Mouse (Mus musculus) ES-E14 (cell line): Measurements from ENCODE around the gene Dync1li1. TPM values are rescaled to one million over a fixed set of nuclear protein-coding genes. Genes with fewer than 3 reads are reported as not detected.

Experiments used
- DNase-seq: peaks from one replicate; pipeline ENCODE4 v3.0.0-alpha.2; 2013; ENCODE audit warnings: low read depth, low spot score
- H3K27ac ChIP-seq: 2 replicates; pipeline ENCODE4 v1.5.1; 2012; ENCODE audit warnings: low read depth, mild to moderate bottlenecking, low read length, moderate library complexity, mixed read lengths; ENCODE audit not compliant: poor library complexity, insufficient read depth, severe bottlenecking
- H3K36me3 ChIP-seq: 2 replicates; pipeline ENCODE4 v1.6.1; 2012; ENCODE audit warnings: mild to moderate bottlenecking, low read length, moderate library complexity, mixed read lengths; ENCODE audit not compliant: control insufficient read depth, poor library complexity, insufficient read depth, severe bottlenecking
- H3K4me1 ChIP-seq, 2 experiments: fragments of 150-350 bp in 1 of 2; sonication (generic) in 1 of 2; 2 replicates each; pipeline ENCODE4 v1.6.1; 2012; ENCODE audit warnings: low read length in 2 of 2, mild to moderate bottlenecking in 1 of 2, mixed read lengths in 1 of 2; ENCODE audit not compliant: control insufficient read depth in 2 of 2, insufficient read depth in 2 of 2, poor library complexity in 1 of 2
- H3K4me3 ChIP-seq, 2 experiments: fragments of 150-350 bp in 1 of 2; sonication (generic) in 1 of 2; 2 replicates each; pipeline ENCODE4 v1.5.1; 2012; ENCODE audit warnings: low read length in 2 of 2, low read depth in 1 of 2, mild to moderate bottlenecking in 1 of 2, mixed read lengths in 1 of 2; ENCODE audit not compliant: insufficient read depth in 1 of 2, poor library complexity in 1 of 2, severe bottlenecking in 1 of 2
- H3K9ac ChIP-seq: 2 replicates; pipeline ENCODE4 v1.6.1; 2012; ENCODE audit warnings: low read depth, mild to moderate bottlenecking, low read length, mixed read lengths; ENCODE audit not compliant: poor library complexity, insufficient read depth, severe bottlenecking
- H3K9me3 ChIP-seq: fragments of 150-350 bp; sonication (generic); 2 replicates; pipeline ENCODE4 v1.6.1; 2012; ENCODE audit warnings: low read depth, mild to moderate bottlenecking, low read length; ENCODE audit not compliant: control insufficient read depth, insufficient read depth
- CHD2 ChIP-seq: IDR thresholded peaks from 2 replicates; pipeline ENCODE4 v1.6.1; 2014; ENCODE audit warnings: mild to moderate bottlenecking, low read depth, low read length, inconsistent platforms
- HCFC1 ChIP-seq: IDR thresholded peaks from 2 replicates; pipeline ENCODE4 v1.6.1; 2012; ENCODE audit warnings: low read length, inconsistent platforms, borderline replicate concordance; ENCODE audit not compliant: insufficient read depth
- MAFK ChIP-seq: IDR thresholded peaks from 2 replicates; pipeline ENCODE4 v1.6.1; 2014; ENCODE audit warnings: mild to moderate bottlenecking, low read depth, low read length, inconsistent platforms; ENCODE audit not compliant: insufficient read depth
- ZC3H11A ChIP-seq: IDR thresholded peaks from 2 replicates; pipeline ENCODE4 v1.6.1; 2012; ENCODE audit warnings: low read depth, mild to moderate bottlenecking, inconsistent platforms, low read length, borderline replicate concordance
- ZNF384 ChIP-seq: IDR thresholded peaks from 2 replicates; pipeline ENCODE4 v1.6.1; 2012; ENCODE audit warnings: low read depth, low read length, inconsistent platforms
- in situ Hi-C, 2 experiments: fragments of 600-800 bp; cut with MboI; formaldehyde crosslinking; loops; one replicate each; pipeline ENCODE4 v1.15.1; 2025; ENCODE audit warnings: low sequenced_read_pairs in 2 of 2, inconsistent platforms in 1 of 2; ENCODE audit not compliant: unreplicated experiment in 2 of 2
- total RNA-seq: library from RNA; depleted of rRNA; stranded (reverse); fragments of 300-350 nt; gene quantifications from 2 replicates; pipeline ENCODE4 v1.2.3, GENCODE M21; 2012

The Dync1li1 gene
- total RNA-seq, 1 experiment: 63.8 TPM

GRCm38 (mm10) chr9:114747466-114747865 is 58.9 kb downstream of the Dync1li1 start:
- H3K36me3 ChIP-seq: peaks cover 11% of the 10 kb centered on the region; the same call in 1 of the 2 replicates
- in situ Hi-C loops: no loop called here

GRCm38 (mm10) chr9:114751582-114751981 is 63.0 kb downstream of the Dync1li1 start:
- Histone ChIP-seq H3K27ac (no peak overlapping the region), H3K36me3 (peaks cover 5% of the 10 kb centered on the region; the same call in 1 of the 2 replicates), H3K4me3 (no peak overlapping the region), H3K9ac (no peak overlapping the region), H3K4me1 (no peaks in the 10 kb centered on the region; a peak in 2 of 4 replicates), H3K9me3 (no peaks in the 10 kb centered on the region)
- in situ Hi-C loops: no loop called here
- DNase-seq: no peak
- TF ChIP-seq HCFC1: no peak
- no peak for TF ChIP-seq CHD2
- no peak for TF ChIP-seq MAFK
- no peak for TF ChIP-seq ZNF384
- no peak for TF ChIP-seq ZC3H11A

More at GRCm38 (mm10) chr9:114747466-114747865, 58.9 kb downstream of the Dync1li1 start:
- Histone ChIP-seq H3K9ac (no peak overlapping the region), H3K4me1 (peaks cover 0 to 3% of the 10 kb centered on the region in 2 experiments; a peak in 2 of 4 replicates), H3K27ac (no peak overlapping the region), H3K4me3 (0 out of 4 replicates have a peak overlapping the region, but pooled peaks of 1 of the 2 experiments have one; percentile 11), H3K9me3 (no peaks in the 10 kb centered on the region)
- no peak for DNase-seq
- TF ChIP-seq MAFK (no peak), ZNF384 (no peak), ZC3H11A (no peak), CHD2 (no peak), HCFC1 (no peak)

GRCm38 (mm10) chr9:114752311-114752710 is 63.7 kb downstream of the Dync1li1 start:
- DNase-seq: no peak
- Histone ChIP-seq H3K9ac (no peak overlapping the region), H3K4me1 (no peaks in the 10 kb centered on the region; a peak in 2 of 4 replicates), H3K4me3 (no peak overlapping the region), H3K9me3 (no peaks in the 10 kb centered on the region), H3K27ac (no peak overlapping the region), H3K36me3 (peaks cover 11% of the 10 kb centered on the region; the same call in 1 of the 2 replicates)
- in situ Hi-C loops: no loop called here
- TF ChIP-seq CHD2: no peak
- TF ChIP-seq MAFK: no peak
- TF ChIP-seq HCFC1: no peak
- TF ChIP-seq ZNF384: no peak
- no peak for TF ChIP-seq ZC3H11A

GRCm38 (mm10) chr9:114752863-114753484 is 64.4 kb downstream of the Dync1li1 start:
- Histone ChIP-seq H3K36me3 (peaks cover 12% of the 10 kb centered on the region; the same call in 1 of the 2 replicates), H3K27ac (no peak overlapping the region), H3K4me3 (peak overlapping the region; percentile 50 to 69), H3K4me1 (no peaks in the 10 kb centered on the region; a peak in 1 of 4 replicates), H3K9me3 (no peaks in the 10 kb centered on the region), H3K9ac (peak overlapping the region; percentile 66)
- in situ Hi-C loops: no loop called here
- peak; percentile 72 for DNase-seq
- TF ChIP-seq CHD2: no peak
- no peak for TF ChIP-seq ZNF384
- TF ChIP-seq ZC3H11A: no peak
- TF ChIP-seq MAFK: no peak
- no peak for TF ChIP-seq HCFC1
